Mouse (Mus musculus) bone marrow macrophage, adult 2 months (primary cell): ENCODE data around the gene Gm42715.

Experiments used
- CTCF ChIP-seq: IDR thresholded peaks from 2 replicates; pipeline ENCODE4 v1.5.1; 2012; ENCODE audit warnings: low read depth, mild to moderate bottlenecking, low read length, moderate library complexity
- POLR2A ChIP-seq: IDR thresholded peaks from 2 replicates; pipeline ENCODE4 v1.6.1; 2012; ENCODE audit warnings: mild to moderate bottlenecking, low read depth, low read length, borderline replicate concordance

GRCm38 (mm10) chr7:127489982-127490381, 29.4 kb upstream of the Gm42715 start:
- TF ChIP-seq POLR2A = no peak
- TF ChIP-seq CTCF = no peak
